Mouse (Mus musculus) yolk sac, embryonic 10.5 days (tissue): ENCODE results near the gene Fthl17f.
"Not testable (repeated sequence)": the region's sequence is repeated elsewhere in the genome, so short reads cannot be mapped to it uniquely, and the experiment has no call there.

ENCODE experiments used
- DNase-seq: peaks from one replicate; pipeline ENCODE4 v3.0.0-alpha.2; 2017; ENCODE audit warnings: low spot score

Gene Fthl17f

DNA sequence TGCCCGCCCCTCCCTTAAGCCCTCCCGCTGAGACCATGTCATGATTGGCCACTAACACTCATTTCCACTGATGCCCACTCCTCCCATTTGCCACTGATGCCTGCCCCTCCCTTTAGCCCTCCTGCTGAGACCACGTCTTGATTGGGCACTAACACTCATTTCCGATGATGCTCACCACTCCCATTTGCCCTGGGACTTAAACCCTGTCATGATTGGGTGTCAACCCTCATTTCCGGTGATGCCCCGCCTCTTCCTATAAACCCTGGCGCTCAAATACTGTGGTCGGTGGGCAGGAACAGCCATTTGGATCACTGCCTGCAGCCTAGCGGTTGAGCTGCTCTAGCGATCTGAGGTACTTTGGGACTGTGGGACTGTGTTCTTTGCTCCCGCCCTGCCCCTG, at the start of gene Fthl17f:
Gene Fthl17f, plus strand, starts transcription at position 301 of the 400 bp plus-strand sequence.
- DNase-seq = not testable (repeated sequence)

DNA sequence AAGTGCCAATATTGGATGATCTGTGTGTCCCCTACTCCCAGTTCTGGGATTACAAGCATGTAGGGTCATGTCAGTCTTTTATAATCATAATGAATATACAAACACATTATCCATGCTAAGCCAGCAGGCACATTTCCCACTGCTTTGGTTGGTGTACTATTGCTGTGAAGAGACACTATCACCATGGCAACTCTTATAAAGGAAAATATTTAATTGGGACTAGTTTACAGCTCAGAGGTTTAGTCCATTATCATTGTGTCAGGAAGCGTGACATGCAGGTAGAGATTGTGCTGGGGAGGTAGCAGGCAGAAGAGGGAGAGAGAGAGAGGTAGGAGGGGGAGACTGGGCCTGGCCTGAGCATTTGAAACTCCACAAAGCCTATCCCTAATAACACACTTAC, 46.7 kb upstream of the Fthl17f start:
- no peak for DNase-seq

- DNase-seq = no peak
Measured at GRCm38 (mm10) chrX:9019481-9019880, 43.3 kb upstream of the Fthl17f start.

DNA sequence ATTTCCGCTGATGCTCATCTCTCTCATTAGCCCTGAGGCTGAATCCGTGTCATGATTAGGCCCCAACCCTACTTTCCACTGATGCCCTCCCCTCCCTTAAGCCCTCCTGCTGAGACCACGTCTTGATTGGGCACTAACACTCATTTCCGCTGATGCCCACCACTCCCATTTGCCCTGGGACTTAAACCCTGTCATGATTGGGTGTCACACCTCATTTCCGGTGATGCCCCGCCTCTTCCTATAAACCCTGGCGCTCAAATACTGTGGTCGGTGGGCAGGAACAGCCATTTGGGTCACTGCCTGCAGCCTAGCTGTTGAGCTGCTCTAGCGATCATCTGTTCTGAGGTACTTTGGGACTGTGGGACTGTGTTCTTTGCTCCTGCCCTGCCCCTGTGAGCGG, 29.6 kb upstream of the Fthl17f start, which contains the start of gene Fthl17e:
Gene Fthl17e, plus strand, starts transcription at position 301 of the 400 bp plus-strand sequence.
- DNase-seq = not testable (repeated sequence)

GRCm38 (mm10) chrX:9041611-9042010, 21.2 kb upstream of the Fthl17f start:
- DNase-seq = not testable (repeated sequence)

GRCm38 (mm10) chrX:9060952-9061351, 1.9 kb upstream of the Fthl17f start:
- not testable (repeated sequence) for DNase-seq

DNA sequence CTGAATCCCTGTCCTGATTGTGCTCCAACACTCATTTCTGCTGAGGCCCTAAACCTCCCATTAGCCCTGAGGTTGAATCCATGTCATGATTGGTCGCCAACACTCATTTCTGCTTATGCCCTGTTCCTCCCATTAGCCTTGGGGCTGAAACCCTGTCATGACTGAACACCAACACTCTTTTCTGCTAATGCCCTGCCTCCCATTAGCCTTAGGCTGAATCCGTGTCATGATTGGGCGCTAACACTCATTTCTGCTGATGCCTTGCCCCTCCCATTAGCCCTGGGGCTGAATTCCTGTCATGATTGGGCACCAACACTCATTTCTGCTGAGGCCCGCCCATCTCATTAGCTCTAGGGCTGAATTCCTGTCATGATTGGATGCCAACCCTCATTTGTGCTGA, 714 bp upstream of the Fthl17f start:
- no peak for DNase-seq

DNA sequence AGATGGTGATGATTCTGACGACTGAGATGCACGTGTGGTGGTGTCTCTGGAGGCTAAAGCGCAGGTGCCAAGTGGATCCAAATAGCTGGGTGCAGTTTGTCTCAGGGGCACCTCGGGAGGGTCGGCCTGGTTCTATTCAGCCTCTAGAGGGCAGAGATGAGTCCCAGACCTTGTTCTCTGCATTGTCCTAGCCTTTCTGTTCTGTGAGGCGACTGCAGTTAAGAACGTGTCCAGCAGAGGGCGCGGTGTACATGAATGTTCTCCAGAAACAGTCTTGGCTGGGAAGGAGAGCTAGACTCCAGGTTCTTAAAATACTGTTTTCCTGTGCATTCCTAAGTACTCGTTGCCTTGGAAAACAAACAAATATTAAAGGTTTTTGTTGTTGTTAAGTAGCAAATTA, 14.9 kb downstream of the Fthl17f start:
- not testable (repeated sequence) for DNase-seq

DNA sequence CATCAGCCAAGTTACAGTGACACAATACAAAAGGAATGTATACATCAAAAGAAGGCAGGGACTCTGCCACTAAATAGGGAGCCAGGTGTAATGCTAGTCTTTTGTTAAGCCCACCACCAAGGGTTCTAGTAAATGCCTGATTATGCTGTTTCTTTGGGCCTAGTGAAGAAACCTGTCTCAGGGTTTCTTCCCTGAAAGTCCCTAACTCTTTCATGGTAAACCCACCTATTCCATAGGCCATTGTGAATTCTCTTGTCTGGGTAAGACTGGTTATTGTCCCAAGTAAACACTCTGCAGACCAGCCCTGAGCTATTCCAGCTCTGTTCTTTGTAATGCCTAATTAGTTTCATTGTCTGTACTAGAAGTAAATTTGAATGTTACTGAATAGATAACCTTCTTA, 32.3 kb downstream of the Fthl17f start:
- DNase-seq = not testable (repeated sequence)

DNA sequence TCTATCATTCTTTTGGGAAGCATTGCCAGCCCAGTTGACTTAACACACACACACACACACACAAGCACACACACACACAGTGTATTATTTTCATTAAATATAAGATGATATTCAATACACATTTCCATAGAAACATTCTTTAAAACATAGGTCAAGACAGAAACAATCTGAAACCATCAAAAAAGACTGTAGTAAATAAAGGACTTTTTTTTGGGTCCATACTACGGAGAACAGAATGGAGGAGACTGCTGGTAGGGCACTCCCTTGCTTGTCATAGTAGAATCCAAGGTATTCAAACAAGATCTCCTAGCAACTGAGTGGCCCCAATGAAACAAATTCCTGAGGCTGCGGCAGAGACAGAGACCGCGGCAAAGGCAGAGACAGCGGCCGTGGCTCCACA, 41.4 kb downstream of the Fthl17f start, which contains the start of gene 4930402K13Rik:
Gene 4930402K13Rik, plus strand, starts transcription at position 301 of the 400 bp plus-strand sequence.
- DNase-seq = no peak

GRCm38 (mm10) chrX:9110381-9110780, 47.6 kb downstream of the Fthl17f start:
- no peak for DNase-seq
